Mouse (Mus musculus): ENCODE data around the gene Epb41l4b.

DNA sequence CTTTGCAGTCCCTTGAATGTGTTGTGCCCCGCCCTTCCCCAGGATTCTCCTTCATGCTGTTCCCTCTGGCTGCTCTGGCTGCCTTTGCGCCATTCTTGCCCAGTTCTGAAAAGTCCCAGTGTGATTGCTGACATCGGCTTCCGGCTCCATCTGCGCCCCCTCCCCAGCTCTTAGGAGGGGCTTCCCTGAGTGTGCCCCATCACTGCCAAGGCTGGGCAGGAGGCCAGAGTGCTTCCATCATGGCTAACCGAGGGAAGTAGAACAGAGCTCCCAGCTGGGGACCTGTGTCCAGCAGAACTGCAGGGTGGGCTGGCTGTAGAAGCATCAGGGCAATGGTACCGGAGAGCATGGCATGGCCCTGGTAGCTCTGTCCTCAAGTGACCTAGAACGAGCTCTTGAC is 138.2 kb downstream of the Epb41l4b start:
- TF ChIP-seq CTCF (IDR thresholded peaks at IDR 0.05; ENCODE audit: low read depth, low read length) (no peak), POLR2A (IDR thresholded peaks at IDR 0.05; ENCODE audit: insufficient read depth, low read length) (no peak)

Data from ES-Bruce4 (cell line).